Mouse (Mus musculus) gastrocnemius, adult 2 months (tissue): Measurements from ENCODE around the gene Zfp229. TPM values are rescaled to one million over a fixed set of nuclear protein-coding genes. Genes with fewer than 3 reads are reported as not detected.
"Not testable (repeated sequence)": the region's sequence is repeated elsewhere in the genome, so short reads cannot be mapped to it uniquely, and the experiment has no call there.

Experiments
- DNase-seq: peaks from one replicate; pipeline ENCODE4 v3.0.0; 2022
- H3K27ac ChIP-seq: fragments of 200-600 bp; 2 replicates; pipeline ENCODE4 v1.8.1; 2022; ENCODE audit warnings: mild to moderate bottlenecking
- H3K4me3 ChIP-seq: fragments of 200-600 bp; 2 replicates; pipeline ENCODE4 v1.8.1; 2022; ENCODE audit warnings: mild to moderate bottlenecking, moderate library complexity
- CTCF ChIP-seq: fragments of 200-600 bp; IDR thresholded peaks from 2 replicates; pipeline ENCODE4 v1.8.1; 2022; ENCODE audit warnings: antibody characterized with exemption, mild to moderate bottlenecking, moderate library complexity
- intact Hi-C: fragments of 180-260 bp; cut with DNase I; formaldehyde crosslinking; loops from one replicate; pipeline ENCODE4 v1.15.1; 2025
- total RNA-seq, 2 experiments: library from RNA; stranded (reverse); gene quantifications; 2 replicates each; pipeline ENCODE4 v1.2.3; 2021

Gene Zfp229
- total RNA-seq, 2 experiments from 2014 or later, result 4.9 to 6.0 TPM

- DNase-seq, result no peak
- Histone ChIP-seq H3K4me3 (peak overlapping the region; percentile 64), H3K27ac (no peak overlapping the region)
- intact Hi-C loops, result no loop called here
- no peak for TF ChIP-seq CTCF
Observed at GRCm38 (mm10) chr17:21753342-21754208, 23.0 kb downstream of the Zfp229 start.

- no peak overlapping the region for H3K4me3 ChIP-seq
- DNase-seq, result no peak
- no peak overlapping the region for H3K27ac ChIP-seq
- no peak for TF ChIP-seq CTCF
- intact Hi-C loops, result no loop called here
Observed at GRCm38 (mm10) chr17:21770336-21770735, 39.7 kb downstream of the Zfp229 start.

- no peak overlapping the region for H3K4me3 ChIP-seq
- intact Hi-C loops, result no loop called here
- DNase-seq, result no peak
- TF ChIP-seq CTCF, result no peak
- H3K27ac ChIP-seq, result no peak overlapping the region
Observed at GRCm38 (mm10) chr17:21792256-21792655, 61.7 kb downstream of the Zfp229 start.

- peak; percentile 13 for DNase-seq
- H3K27ac ChIP-seq, intact Hi-C loops, H3K4me3 ChIP-seq: not testable (repeated sequence)
Observed at GRCm38 (mm10) chr17:21801373-21801772, 70.8 kb downstream of the Zfp229 start.

Other genes with a start within 250 kb of the Zfp229 start
- 1 to 10 TPM; 1.9 to 2.2 TPM for gene Zfp53, start 241.8 kb upstream of the Zfp229 start, total RNA-seq
- gene Zfp52, start 195.3 kb upstream of the Zfp229 start, total RNA-seq, result 1 to 10 TPM; 5.7 to 8.0 TPM
- gene Zfp948, start 163.8 kb upstream of the Zfp229 start, total RNA-seq, result 1 to 10 TPM; 1.6 to 3.8 TPM
- gene Zfp983, start 80.2 kb upstream of the Zfp229 start, total RNA-seq, result 1 to 10 TPM; 1.8 to 2.1 TPM
- gene Gm10226, start 38.9 kb upstream of the Zfp229 start, total RNA-seq, result not detected
- under 1 TPM; 0.81 to 0.89 TPM for gene Zfp760, start 23.1 kb upstream of the Zfp229 start, total RNA-seq
- under 1 TPM; 0.33 TPM for gene Zfp820, start 115.0 kb downstream of the Zfp229 start, total RNA-seq
- gene Zfp995, start 179.1 kb downstream of the Zfp229 start, total RNA-seq, result 1 to 10 TPM in 1 of 2 experiments, under 1 TPM in 1; 0.99 to 1.2 TPM
- 1 to 10 TPM; 5.5 to 7.1 TPM for gene Zfp942, start 231.7 kb downstream of the Zfp229 start, total RNA-seq
- 10 to 100 TPM; 21.5 to 22.9 TPM for gene Zfp943, start 231.8 kb downstream of the Zfp229 start, total RNA-seq